Mouse (Mus musculus) embryonic facial prominence, embryonic 12.5 days (tissue): ENCODE measurements around the gene Lce1a1. TPM values are rescaled to one million over a fixed set of nuclear protein-coding genes. Genes with fewer than 3 reads are reported as not detected.
"Not testable (repeated sequence)": the region's sequence is repeated elsewhere in the genome, so short reads cannot be mapped to it uniquely, and the experiment has no call there.

ENCODE experiments used
- ATAC-seq: fragments of 200-750 bp; cut with Nextera tagmentation; 2 replicates; pipeline ENCODE4 v1.8.0; 2017; ENCODE audit not compliant: insufficient number of reproducible peaks, insufficient read depth, low FRiP score, low TSS enrichment
- H3K27ac ChIP-seq: fragments of 300-500 bp; sonication (generic); 2 replicates; pipeline ENCODE4 v1.5.1; 2016; ENCODE audit warnings: mild to moderate bottlenecking
- H3K27me3 ChIP-seq: fragments of 300-500 bp; sonication (generic); 2 replicates; pipeline ENCODE4 v1.6.1; 2016; ENCODE audit warnings: mild to moderate bottlenecking, moderate library complexity
- H3K36me3 ChIP-seq: fragments of 300-500 bp; sonication (generic); 2 replicates; pipeline ENCODE4 v1.6.1; 2016; ENCODE audit warnings: mild to moderate bottlenecking
- H3K4me1 ChIP-seq: fragments of 300-500 bp; sonication (generic); 2 replicates; pipeline ENCODE4 v1.6.1; 2016
- H3K4me2 ChIP-seq: fragments of 300-500 bp; sonication (generic); replicated peaks from 2 replicates; pipeline ENCODE4 v1.6.1; 2016; ENCODE audit warnings: mild to moderate bottlenecking, moderate library complexity
- H3K4me3 ChIP-seq: fragments of 300-500 bp; sonication (generic); 2 replicates; pipeline ENCODE4 v1.5.1; 2016; ENCODE audit warnings: mild to moderate bottlenecking
- H3K9ac ChIP-seq: fragments of 300-500 bp; sonication (generic); 2 replicates; pipeline ENCODE4 v1.6.1; 2016; ENCODE audit warnings: mild to moderate bottlenecking, moderate library complexity
- H3K9me3 ChIP-seq: fragments of 300-500 bp; sonication (generic); 2 replicates; pipeline ENCODE4 v1.6.1; 2016; ENCODE audit warnings: mild to moderate bottlenecking, moderate library complexity
- WGBS: fragments of 180-500 bp; shearing (Covaris S2); methylation state at CpG from one replicate; pipeline ENCODE4 v1.1.7; 2016; 5-methylcytosine and 5-hydroxymethylcytosine counted together
- polyA plus RNA-seq: library from polyadenylated mRNA; unstranded; fragments of >200 nt; fragmentation: Nextera tagmentation; extraction: Ambion mirVana; gene quantifications from 2 replicates; pipeline ENCODE4 v1.2.1, GENCODE M21; 2016

The Lce1a1 gene
- not detected in 2 replicates for polyA plus RNA-seq

GRCm38 (mm10) chr3:92648207-92648606 is at the start of gene Lce1a1:
TSS of gene Lce1a1 (minus strand) at chr3:92648307.
- H3K9me3 ChIP-seq = no peaks in the 10 kb centered on the region
- no peak within 1 kb of the TSS for H3K27ac ChIP-seq
- no peaks in the 10 kb centered on the region for H3K36me3 ChIP-seq
- no peak within 1 kb of the TSS for H3K4me2 ChIP-seq
- ATAC-seq = no peak
- WGBS = 89% methylated on average over 1 of the region's 1 CpGs
- H3K9ac ChIP-seq = no peak within 1 kb of the TSS
- no peaks in the 10 kb centered on the region for H3K27me3 ChIP-seq
- H3K4me1 ChIP-seq = no peaks in the 10 kb centered on the region
- H3K4me3 ChIP-seq = no peak within 1 kb of the TSS

GRCm38 (mm10) chr3:92694613-92695012 is 46.5 kb upstream of the Lce1a1 start:
- no peak overlapping the region for H3K27ac ChIP-seq
- no peaks in the 10 kb centered on the region for H3K4me1 ChIP-seq
- H3K4me2 ChIP-seq = no peak overlapping the region
- no peak overlapping the region for H3K4me3 ChIP-seq
- no peak overlapping the region for H3K9ac ChIP-seq
- WGBS = 14% methylated on average over 1 of the region's 1 CpGs
- H3K36me3 ChIP-seq = no peaks in the 10 kb centered on the region
- ATAC-seq = no peak
- no peaks in the 10 kb centered on the region for H3K9me3 ChIP-seq
- no peaks in the 10 kb centered on the region for H3K27me3 ChIP-seq

- H3K4me2 ChIP-seq = no peak overlapping the region
- ATAC-seq = no peak
Observed at GRCm38 (mm10) chr3:92691688-92692087, 43.6 kb upstream of the Lce1a1 start.

GRCm38 (mm10) chr3:92689154-92689553 is 41.0 kb upstream of the Lce1a1 start:
- WGBS = 75% methylated on average over 16 of the region's 16 CpGs
- not testable (repeated sequence) for H3K4me2 ChIP-seq, H3K9me3 ChIP-seq, H3K27me3 ChIP-seq, ATAC-seq, H3K27ac ChIP-seq, H3K4me3 ChIP-seq, H3K4me1 ChIP-seq, H3K9ac ChIP-seq, H3K36me3 ChIP-seq

More at GRCm38 (mm10) chr3:92691688-92692087, 43.6 kb upstream of the Lce1a1 start:
- Histone ChIP-seq H3K36me3 (no peaks in the 10 kb centered on the region), H3K4me3 (no peak overlapping the region), H3K9ac (no peak overlapping the region), H3K27ac (no peak overlapping the region), H3K27me3 (no peaks in the 10 kb centered on the region), H3K4me1 (no peaks in the 10 kb centered on the region), H3K9me3 (no peaks in the 10 kb centered on the region)

GRCm38 (mm10) chr3:92687110-92687509 is 39.0 kb upstream of the Lce1a1 start, which contains the start of gene Lce1d:
TSS of gene Lce1d (minus strand) at chr3:92687210.
- no peaks in the 10 kb centered on the region for H3K4me1 ChIP-seq
- 57% methylated on average over 2 of the region's 2 CpGs for WGBS
- no peak for ATAC-seq

GRCm38 (mm10) chr3:92678947-92679346 is 30.8 kb upstream of the Lce1a1 start, which contains the start of gene Lce1c:
TSS of gene Lce1c (plus strand) at chr3:92679247.
- Histone ChIP-seq H3K4me1 (no peaks in the 10 kb centered on the region), H3K27me3 (no peaks in the 10 kb centered on the region), H3K4me3 (no peak within 1 kb of the TSS), H3K9me3 (no peaks in the 10 kb centered on the region), H3K36me3 (no peaks in the 10 kb centered on the region), H3K27ac (no peak within 1 kb of the TSS), H3K9ac (no peak within 1 kb of the TSS), H3K4me2 (no peak within 1 kb of the TSS)
- WGBS = 86% methylated on average over 4 of the region's 4 CpGs
- no peak for ATAC-seq

More at GRCm38 (mm10) chr3:92687110-92687509, 39.0 kb upstream of the Lce1a1 start, which contains the start of gene Lce1d:
- no peak within 1 kb of the TSS for H3K4me2 ChIP-seq
- no peaks in the 10 kb centered on the region for H3K9me3 ChIP-seq
- no peaks in the 10 kb centered on the region for H3K27me3 ChIP-seq
- no peaks in the 10 kb centered on the region for H3K36me3 ChIP-seq
- H3K4me3 ChIP-seq = no peak within 1 kb of the TSS
- H3K9ac ChIP-seq = no peak within 1 kb of the TSS
- no peak within 1 kb of the TSS for H3K27ac ChIP-seq

GRCm38 (mm10) chr3:92670215-92670614 is 22.1 kb upstream of the Lce1a1 start, which contains the start of gene Lce1a2:
TSS of gene Lce1a2 (minus strand) at chr3:92670315.
- Histone ChIP-seq H3K4me2 (no peak within 1 kb of the TSS), H3K9me3 (no peaks in the 10 kb centered on the region), H3K27me3 (no peaks in the 10 kb centered on the region), H3K4me3 (no peak within 1 kb of the TSS), H3K4me1 (no peaks in the 10 kb centered on the region), H3K27ac (no peak within 1 kb of the TSS), H3K36me3 (no peaks in the 10 kb centered on the region), H3K9ac (no peak within 1 kb of the TSS)
- ATAC-seq = no peak

GRCm38 (mm10) chr3:92656826-92657225 is 8.7 kb upstream of the Lce1a1 start, which contains the start of gene Lce1b:
TSS of gene Lce1b (minus strand) at chr3:92656926.
- Histone ChIP-seq H3K27me3 (no peaks in the 10 kb centered on the region), H3K4me3 (no peak within 1 kb of the TSS), H3K4me1 (no peaks in the 10 kb centered on the region), H3K27ac (no peak within 1 kb of the TSS), H3K9ac (no peak within 1 kb of the TSS), H3K36me3 (no peaks in the 10 kb centered on the region), H3K4me2 (no peak within 1 kb of the TSS), H3K9me3 (no peaks in the 10 kb centered on the region)
- no peak for ATAC-seq

- WGBS = 87% methylated on average over 15 of the region's 15 CpGs
Observed at GRCm38 (mm10) chr3:92639854-92640253, 8.3 kb downstream of the Lce1a1 start.

GRCm38 (mm10) chr3:92638653-92638991 is 9.5 kb downstream of the Lce1a1 start:
- WGBS = 76% methylated on average over 3 of the region's 3 CpGs
- no peaks in the 10 kb centered on the region for H3K4me1 ChIP-seq
- H3K9me3 ChIP-seq = no peaks in the 10 kb centered on the region
- no peaks in the 10 kb centered on the region for H3K27me3 ChIP-seq
- no peak overlapping the region for H3K27ac ChIP-seq
- no peak overlapping the region for H3K4me2 ChIP-seq
- H3K4me3 ChIP-seq = no peak overlapping the region
- H3K9ac ChIP-seq = no peak overlapping the region
- no peaks in the 10 kb centered on the region for H3K36me3 ChIP-seq
- no peak for ATAC-seq

More at GRCm38 (mm10) chr3:92639854-92640253, 8.3 kb downstream of the Lce1a1 start:
- Histone ChIP-seq H3K27me3 (no peaks in the 10 kb centered on the region), H3K4me2 (no peak overlapping the region), H3K4me3 (no peak overlapping the region), H3K9me3 (no peaks in the 10 kb centered on the region), H3K27ac (no peak overlapping the region), H3K4me1 (no peaks in the 10 kb centered on the region), H3K9ac (no peak overlapping the region), H3K36me3 (no peaks in the 10 kb centered on the region)
- no peak for ATAC-seq

- H3K4me1 ChIP-seq = no peaks in the 10 kb centered on the region
- 43% methylated on average over 1 of the region's 1 CpGs for WGBS
- no peaks in the 10 kb centered on the region for H3K27me3 ChIP-seq
- no peak overlapping the region for H3K4me2 ChIP-seq
- no peak overlapping the region for H3K4me3 ChIP-seq
- H3K9ac ChIP-seq = no peak overlapping the region
- no peaks in the 10 kb centered on the region for H3K9me3 ChIP-seq
- H3K27ac ChIP-seq = no peak overlapping the region
- no peaks in the 10 kb centered on the region for H3K36me3 ChIP-seq
- ATAC-seq = no peak
Observed at GRCm38 (mm10) chr3:92637745-92638652, 10.1 kb downstream of the Lce1a1 start.

GRCm38 (mm10) chr3:92621560-92621959 is 26.5 kb downstream of the Lce1a1 start, which contains the start of gene Lce6a:
TSS of gene Lce6a (minus strand) at chr3:92621660.
- Histone ChIP-seq H3K36me3 (no peaks in the 10 kb centered on the region), H3K4me3 (no peak within 1 kb of the TSS)
- 82% methylated on average over 2 of the region's 2 CpGs for WGBS

More at GRCm38 (mm10) chr3:92621560-92621959, 26.5 kb downstream of the Lce1a1 start, which contains the start of gene Lce6a:
- Histone ChIP-seq H3K27ac (no peak within 1 kb of the TSS), H3K4me2 (no peak within 1 kb of the TSS), H3K27me3 (no peaks in the 10 kb centered on the region), H3K4me1 (no peaks in the 10 kb centered on the region), H3K9ac (no peak within 1 kb of the TSS), H3K9me3 (no peaks in the 10 kb centered on the region)
- ATAC-seq = no peak
